Mouse (Mus musculus) brain, embryonic 14.5 days (tissue): ENCODE data around the gene Gfy.

ENCODE experiments used
- CTCF ChIP-seq: fragments of 200-500 bp; IDR thresholded peaks from 2 replicates; pipeline ENCODE4 v1.5.1; 2012; ENCODE audit warnings: inconsistent platforms, mild to moderate bottlenecking, moderate library complexity, borderline replicate concordance; ENCODE audit not compliant: insufficient read depth, insufficient read length; ENCODE audit errors: extremely low read depth
- POLR2A ChIP-seq: fragments of 200-500 bp; IDR thresholded peaks from 2 replicates; pipeline ENCODE4 v1.6.1; 2012; ENCODE audit warnings: mild to moderate bottlenecking, inconsistent platforms, borderline replicate concordance; ENCODE audit not compliant: poor library complexity, insufficient read depth, insufficient read length, severe bottlenecking; ENCODE audit errors: extremely low read depth

GRCm38 (mm10) chr7:45153586-45153985 is 25.8 kb downstream of the Gfy start:
- TF ChIP-seq CTCF (no peak), POLR2A (no peak)
